Mouse (Mus musculus) Muller cell, postnatal 12 days (primary cell): ENCODE results near the gene Tinagl1.

Source experiments
- DNase-seq: peaks from one replicate; pipeline ENCODE4 v3.0.0-alpha.2; 2015; ENCODE audit errors: inconsistent ontology term

Gene Tinagl1

DNA sequence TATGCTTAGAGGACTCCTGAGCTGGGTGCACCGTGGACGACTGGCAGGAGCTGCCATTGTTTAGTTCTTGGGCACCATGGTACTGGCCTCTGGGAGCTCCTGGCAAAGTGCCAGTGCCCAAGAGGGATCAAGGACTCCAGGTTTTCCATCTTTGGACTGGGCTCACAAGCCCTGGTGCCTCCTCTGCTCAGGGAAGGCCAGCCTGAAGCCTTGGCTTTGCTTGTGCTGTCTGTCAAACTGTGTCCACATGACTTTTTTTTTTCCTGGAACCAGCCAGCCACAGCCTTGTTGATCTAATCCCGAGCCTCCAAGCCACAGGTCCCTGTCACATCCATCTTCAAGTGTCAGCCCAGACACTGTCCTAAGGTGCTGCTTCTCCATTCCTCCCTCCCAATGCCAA is 33.1 kb downstream of the Tinagl1 start:
- DNase-seq, result no peak

DNA sequence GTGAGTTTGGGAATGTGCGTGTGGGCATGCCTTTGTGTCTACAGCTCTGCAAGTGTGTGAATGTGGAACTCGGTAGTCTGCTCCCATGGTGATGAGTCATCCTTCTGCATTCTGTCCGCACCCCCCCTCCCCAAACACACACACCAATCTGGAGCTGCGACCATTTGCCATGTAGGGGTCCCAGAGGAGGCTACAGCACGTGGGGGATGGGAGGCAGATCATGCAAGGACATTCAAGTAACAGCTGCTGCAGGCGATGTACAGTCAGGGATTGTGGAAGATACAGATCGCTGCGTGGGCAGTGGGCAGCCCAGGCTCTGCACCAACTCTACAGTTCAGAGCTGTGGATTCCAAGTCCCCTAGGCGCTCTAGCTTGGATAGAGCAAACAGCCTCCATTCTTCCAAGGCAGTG is 33.9 kb downstream of the Tinagl1 start:
- peak; percentile 40 for DNase-seq

- no peak for DNase-seq
Observed at GRCm38 (mm10) chr4:130139214-130139492, 35.8 kb downstream of the Tinagl1 start, which contains the start of gene Hcrtr1. TSS of gene Hcrtr1 (minus strand) at chr4:130139359.

GRCm38 (mm10) chr4:130138441-130139213 is 36.3 kb downstream of the Tinagl1 start:
- peak; percentile 76 for DNase-seq

DNA sequence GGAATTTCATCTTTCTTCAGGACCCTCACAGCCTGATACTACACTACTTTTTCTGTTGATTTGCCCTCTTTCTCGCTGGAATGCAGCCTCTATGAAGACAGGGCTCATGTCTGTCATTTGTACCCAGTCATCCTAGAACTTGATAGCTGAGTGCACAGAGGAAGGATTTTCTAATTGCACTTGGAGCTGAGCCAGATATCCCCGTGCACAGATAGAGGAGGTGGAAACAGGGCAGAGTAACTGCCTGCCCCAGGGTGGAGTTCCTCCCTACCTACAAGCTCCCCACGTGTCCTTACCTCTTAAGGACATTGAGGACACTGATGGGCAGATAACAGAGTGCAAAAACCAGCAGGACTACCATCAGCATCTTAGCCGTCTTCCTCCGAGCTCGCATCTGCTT is 41.5 kb downstream of the Tinagl1 start:
- DNase-seq, result no peak

DNA sequence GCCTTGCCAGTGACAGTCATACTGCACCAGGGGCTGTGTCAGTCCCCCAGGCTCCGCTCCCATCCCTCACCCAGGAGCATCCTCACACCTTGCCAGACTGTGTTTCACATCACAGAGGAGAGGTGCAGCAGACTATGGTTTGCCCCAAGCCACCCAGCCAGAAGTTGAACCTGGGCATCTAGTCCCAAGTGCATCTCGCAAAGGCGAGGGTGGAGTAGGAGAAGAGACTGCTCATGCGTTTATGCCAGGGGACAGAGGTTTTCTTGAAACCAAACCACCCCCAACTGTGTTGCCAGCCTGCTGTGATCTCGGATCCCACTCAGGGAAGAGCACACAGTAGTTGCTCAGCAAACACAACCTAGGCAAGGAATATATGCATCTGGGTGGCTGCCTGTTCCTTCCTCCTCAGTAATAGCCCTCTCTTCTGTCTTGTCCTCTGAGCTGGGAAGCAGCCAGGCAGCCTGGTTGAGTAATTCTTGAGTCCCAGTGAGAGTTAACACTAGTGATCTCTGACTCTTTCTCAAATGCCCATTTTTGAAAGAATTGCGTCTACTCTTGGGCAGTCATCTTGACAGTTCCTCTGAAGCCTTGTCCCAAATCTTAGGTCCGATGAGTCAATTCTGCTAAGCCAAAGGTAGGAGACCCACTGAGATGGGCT is 43.3 kb downstream of the Tinagl1 start:
- DNase-seq, result no peak

GRCm38 (mm10) chr4:130130641-130131350 is 44.1 kb downstream of the Tinagl1 start:
- no peak for DNase-seq

GRCm38 (mm10) chr4:130130082-130130481 is 44.8 kb downstream of the Tinagl1 start:
- no peak for DNase-seq

DNA sequence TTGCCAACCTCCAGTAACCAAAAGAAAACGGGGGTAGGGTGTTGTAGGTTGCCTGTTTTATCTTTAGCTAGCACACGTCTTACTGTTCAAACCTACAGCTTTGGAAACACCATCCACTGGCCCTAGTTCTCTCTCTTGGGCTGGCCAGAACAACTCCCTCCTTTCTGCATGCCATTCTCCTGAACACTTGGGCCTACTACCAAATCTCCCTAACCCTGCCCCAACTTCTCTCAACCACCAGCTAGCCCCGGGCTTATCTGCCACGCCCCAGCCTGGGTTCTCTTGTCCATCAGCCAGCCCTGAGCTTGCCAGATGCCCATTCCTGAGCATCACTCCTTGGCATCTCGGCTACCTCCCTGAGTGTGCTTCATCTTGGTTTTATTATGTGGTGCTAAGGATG is 46.0 kb downstream of the Tinagl1 start:
- no peak for DNase-seq

GRCm38 (mm10) chr4:130125935-130126334 is 49.0 kb downstream of the Tinagl1 start:
- DNase-seq, result peak; percentile 82

DNA sequence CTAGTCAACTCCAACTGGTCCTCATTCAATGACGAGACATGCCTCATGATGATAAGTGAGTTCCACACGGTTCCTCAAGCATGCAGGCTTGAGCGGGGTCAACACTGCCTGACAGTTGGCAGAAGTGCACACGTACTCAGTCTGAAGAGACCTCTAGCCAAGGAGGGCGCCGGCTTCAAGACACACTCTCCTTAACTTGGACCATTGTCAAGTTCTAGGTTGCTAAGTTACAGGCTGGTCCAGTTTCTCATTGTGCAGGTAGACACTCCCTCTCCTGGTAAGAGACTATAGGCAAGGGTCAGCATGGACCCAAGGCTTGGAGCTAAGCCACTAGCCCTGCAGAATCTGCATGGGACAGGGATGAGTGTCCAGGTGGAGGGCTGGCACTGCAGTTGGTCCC is 49.8 kb downstream of the Tinagl1 start:
- DNase-seq, result no peak

DNA sequence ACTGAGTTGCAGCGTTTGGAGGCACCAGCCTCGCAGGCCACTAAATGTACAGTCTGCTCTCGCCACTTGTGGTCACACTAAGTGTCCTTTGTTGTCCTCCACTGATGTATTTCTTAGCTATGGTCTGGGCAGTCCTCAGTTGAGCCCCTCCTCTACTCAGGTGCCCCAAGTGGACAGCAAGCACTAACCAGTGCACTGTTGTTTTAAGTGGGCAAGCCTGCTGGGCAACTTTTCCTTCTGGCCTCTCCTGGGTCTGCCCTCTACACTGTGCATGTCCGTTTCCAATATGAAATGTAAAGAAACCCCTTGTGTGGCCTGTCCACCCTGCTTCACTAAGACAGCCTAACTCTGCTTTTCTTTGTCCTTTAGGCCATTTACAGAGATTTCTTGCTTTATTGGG is 50.8 kb downstream of the Tinagl1 start:
- no peak for DNase-seq

DNA sequence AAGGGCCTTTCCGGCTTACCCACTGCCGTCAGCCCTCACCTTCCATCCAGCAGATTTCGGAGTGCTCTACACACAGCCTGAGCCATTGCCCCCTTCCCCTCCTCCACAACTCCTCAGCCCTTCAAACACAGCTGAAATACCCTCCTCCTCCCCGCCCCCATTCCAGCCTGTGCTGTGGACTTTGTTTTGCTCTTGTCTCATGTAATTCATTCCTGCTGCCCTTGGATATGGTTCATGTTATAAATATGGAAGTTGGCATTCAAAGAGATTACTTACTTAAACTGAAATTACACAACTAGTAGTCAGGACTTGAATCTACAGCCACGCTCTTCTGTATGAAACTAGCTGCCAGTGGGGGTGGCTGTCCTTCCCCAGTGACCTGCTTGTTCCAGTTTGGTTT is 51.9 kb downstream of the Tinagl1 start:
- no peak for DNase-seq

DNA sequence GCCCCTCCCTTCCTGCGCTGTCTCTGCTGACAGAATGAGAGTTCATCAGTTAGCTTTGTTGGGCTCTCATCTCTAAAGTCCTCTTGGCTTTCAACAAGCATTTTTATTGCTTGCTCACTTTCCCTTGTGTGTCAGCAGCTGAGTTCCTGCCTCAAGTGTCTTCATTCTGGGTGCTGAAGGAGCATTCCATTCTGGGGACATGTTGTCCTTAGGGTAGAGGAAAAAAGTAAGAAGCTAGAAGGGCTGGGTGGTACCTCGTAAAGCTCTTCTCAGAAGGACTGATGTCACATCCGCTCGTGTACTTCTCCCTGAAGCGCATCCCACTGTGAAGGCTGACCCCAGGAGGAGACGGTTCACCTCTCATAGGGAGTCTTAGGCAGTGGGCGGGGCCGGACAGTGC is 53.4 kb downstream of the Tinagl1 start:
- no peak for DNase-seq

GRCm38 (mm10) chr4:130120752-130121151 is 54.2 kb downstream of the Tinagl1 start:
- DNase-seq, result no peak
